Mouse (Mus musculus): ENCODE results near the gene Knstrn.

DNA sequence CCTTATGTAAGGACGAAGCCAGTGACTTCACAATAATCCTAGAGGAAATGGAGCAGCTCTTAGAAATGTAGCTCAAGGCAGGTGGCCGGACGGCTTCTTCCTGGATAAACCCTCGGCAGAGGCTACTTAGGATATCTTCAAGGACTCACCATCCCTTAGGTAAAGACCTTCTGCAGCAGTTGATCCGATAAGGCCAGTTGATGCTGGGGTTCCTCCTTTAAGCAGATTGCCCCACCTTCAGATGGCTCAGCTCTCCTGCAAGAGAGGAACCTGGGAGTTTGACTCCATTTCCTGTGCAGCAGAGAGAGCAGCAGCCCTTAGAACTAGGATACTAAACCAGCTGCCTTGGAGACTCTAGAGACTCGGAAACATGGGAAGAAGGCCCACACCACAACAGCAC is 20.3 kb downstream of the Knstrn start:
- TF ChIP-seq CTCF (IDR thresholded peaks at IDR 0.05; ENCODE audit: control insufficient read depth, insufficient read depth, insufficient replicate concordance, low read depth, low read length) (no peak), POLR2A (IDR thresholded peaks at IDR 0.05; ENCODE audit: control insufficient read depth, low read depth, low read length) (no peak)
